Mouse (Mus musculus): ENCODE results near the gene Cdipt. TPM values are rescaled to one million over a fixed set of nuclear protein-coding genes. Genes with fewer than 3 reads are reported as not detected.
A peak's percentile ranks its signal among the peaks of the same experiment; 100 is the strongest.

Cdipt gene
- polyA plus RNA-seq, 1 experiment: not detected

DNA sequence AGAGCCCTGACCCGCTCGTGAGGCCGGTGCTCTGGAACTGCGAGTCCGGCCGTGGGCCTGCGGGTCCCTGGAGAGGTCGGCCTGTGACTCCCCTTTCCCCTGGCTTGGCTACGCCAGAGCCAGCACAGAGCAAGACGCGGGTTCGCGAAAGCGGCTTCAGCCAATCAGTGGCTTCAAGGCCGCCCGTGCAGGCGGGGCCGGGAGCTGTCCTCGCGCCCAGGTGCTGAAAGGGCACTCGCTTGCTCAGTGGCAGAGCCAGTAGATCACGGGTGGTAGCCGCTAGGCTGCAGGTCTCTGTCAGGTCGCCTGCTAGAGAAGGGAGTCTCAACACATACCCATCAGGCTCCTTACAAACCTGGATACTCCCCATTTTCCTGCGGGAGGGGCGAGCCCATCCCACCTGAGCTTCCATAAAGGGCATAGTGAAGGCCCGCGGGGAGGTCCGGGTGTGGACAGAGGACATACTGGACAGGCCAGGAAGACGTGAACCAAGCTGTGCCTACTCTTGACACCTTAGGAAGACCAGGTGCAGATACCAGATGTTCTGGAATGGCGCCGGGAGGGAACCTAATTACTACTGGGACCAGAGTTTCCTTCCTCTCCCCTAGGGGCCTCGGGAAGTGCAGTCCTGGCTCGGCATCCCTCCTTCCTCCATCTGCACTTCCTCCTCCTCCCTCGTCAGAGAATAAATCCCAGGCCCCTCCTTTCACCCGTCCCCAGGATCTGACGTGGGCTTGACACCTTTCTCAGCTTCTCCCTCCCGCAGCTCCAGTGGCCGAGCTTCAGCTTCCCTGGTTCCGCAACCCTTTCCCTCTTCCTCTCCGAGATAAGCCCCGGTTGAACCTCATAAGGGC, 25.7 kb upstream of the Cdipt start, which contains the start of gene Sez6l2:
Gene Sez6l2 (plus strand): TSS at position 771 of the 854 bp plus-strand sequence.
- Histone ChIP-seq H3K4me1 (ENCODE audit: control insufficient read depth, insufficient read depth, low read length) (peaks cover 45% of the 10 kb centered on the region), H3K27ac (ENCODE audit: insufficient read depth, low read depth, low read length) (peak within 1 kb of the TSS; percentile 95), H3K4me3 (ENCODE audit: insufficient read depth, low read depth, low read length) (peak within 1 kb of the TSS; percentile 81)
- peak; percentile 32 for TF ChIP-seq POLR2A (IDR thresholded peaks at IDR 0.05; ENCODE audit: insufficient read depth, low read depth, low read length)
- TF ChIP-seq CTCF (IDR thresholded peaks at IDR 0.05; ENCODE audit: insufficient read depth, low read depth, low read length): no peak
- WGBS: under 1% methylated on average over 42 of the region's 42 CpGs

DNA sequence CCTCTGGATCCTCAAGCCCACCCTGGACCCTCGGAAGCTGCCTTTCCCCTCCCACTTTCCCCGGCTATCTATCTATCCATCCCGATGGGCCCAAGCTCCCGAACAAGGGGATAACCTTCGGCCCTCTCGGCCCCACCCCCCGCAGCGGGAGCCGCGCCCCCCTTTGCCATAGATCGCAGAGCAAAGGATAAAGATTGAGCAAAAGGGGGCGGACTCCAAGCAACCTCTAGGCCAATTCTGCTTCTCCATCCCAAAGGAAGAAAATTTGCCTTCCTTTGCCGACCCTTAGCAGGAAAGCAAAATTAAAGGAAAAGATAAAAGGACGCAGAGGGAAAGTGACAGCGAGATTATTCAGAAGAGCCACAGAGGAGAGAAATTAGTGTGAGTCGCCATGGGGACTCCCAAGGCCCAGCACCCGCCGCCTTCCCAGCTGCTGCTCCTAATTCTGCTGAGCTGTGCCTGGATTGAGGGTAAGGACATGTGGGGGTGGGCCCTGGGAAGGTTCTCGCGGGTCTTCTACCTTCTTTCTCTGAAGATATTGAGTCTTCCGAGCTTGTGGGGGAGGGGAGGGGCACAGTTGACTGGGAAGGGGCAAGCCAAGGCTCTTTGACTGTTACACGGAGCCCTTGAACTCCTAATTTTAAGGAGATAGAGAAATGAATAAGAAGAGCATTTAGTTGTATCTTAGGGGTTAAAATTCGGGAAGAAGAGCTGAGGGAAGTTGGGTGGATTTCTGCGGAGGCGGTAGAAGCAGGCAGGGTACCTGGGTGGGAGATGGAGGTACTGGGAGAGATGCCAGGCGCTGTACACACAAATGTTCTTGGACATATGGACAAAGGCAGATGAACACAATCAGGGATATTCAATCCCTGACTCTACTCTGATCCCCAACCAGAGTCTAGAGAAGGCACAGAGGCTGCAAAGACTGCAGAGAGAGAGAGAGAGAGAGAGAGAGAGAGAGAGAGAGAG, 24.8 kb upstream of the Cdipt start:
- Histone ChIP-seq H3K27ac (ENCODE audit: insufficient read depth, low read depth, low read length) (peak overlapping the region; percentile 95), H3K4me3 (ENCODE audit: insufficient read depth, low read depth, low read length) (peak overlapping the region; percentile 81), H3K4me1 (ENCODE audit: control insufficient read depth, insufficient read depth, low read length) (peaks cover 43% of the 10 kb centered on the region)
- TF ChIP-seq CTCF (IDR thresholded peaks at IDR 0.05; ENCODE audit: insufficient read depth, low read depth, low read length) (no peak), POLR2A (IDR thresholded peaks at IDR 0.05; ENCODE audit: insufficient read depth, low read depth, low read length) (no peak)
- WGBS: 2% methylated on average over 26 of the region's 26 CpGs

DNA sequence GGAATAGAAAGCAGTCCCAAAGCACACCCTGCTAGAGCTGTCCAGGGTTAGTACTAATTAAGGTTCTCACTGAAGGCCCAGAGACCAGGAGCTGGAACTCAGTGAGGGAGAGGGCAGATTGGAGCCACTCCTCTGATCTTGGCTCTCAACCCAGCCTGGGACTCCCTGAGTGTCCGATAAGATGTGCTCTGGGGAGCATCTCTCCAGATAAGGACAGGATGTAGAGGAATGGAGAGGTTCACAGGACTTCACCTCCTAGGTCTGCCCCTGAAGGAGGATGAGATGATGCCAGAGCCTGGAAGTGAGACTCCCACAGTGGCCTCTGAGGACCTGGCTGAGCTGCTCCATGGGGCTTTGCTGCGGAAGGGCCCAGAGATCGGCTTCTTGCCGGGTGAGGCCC, 24.0 kb upstream of the Cdipt start:
- Histone ChIP-seq H3K27ac (ENCODE audit: insufficient read depth, low read depth, low read length) (no peak overlapping the region; the same call in 1 of the 2 replicates), H3K4me3 (ENCODE audit: insufficient read depth, low read depth, low read length) (peak overlapping the region; percentile 81), H3K4me1 (ENCODE audit: control insufficient read depth, insufficient read depth, low read length) (peaks cover 38% of the 10 kb centered on the region)
- 11% methylated on average over 4 of the region's 4 CpGs for WGBS
- TF ChIP-seq CTCF (IDR thresholded peaks at IDR 0.05; ENCODE audit: insufficient read depth, low read depth, low read length) (no peak), POLR2A (IDR thresholded peaks at IDR 0.05; ENCODE audit: insufficient read depth, low read depth, low read length) (no peak)

DNA sequence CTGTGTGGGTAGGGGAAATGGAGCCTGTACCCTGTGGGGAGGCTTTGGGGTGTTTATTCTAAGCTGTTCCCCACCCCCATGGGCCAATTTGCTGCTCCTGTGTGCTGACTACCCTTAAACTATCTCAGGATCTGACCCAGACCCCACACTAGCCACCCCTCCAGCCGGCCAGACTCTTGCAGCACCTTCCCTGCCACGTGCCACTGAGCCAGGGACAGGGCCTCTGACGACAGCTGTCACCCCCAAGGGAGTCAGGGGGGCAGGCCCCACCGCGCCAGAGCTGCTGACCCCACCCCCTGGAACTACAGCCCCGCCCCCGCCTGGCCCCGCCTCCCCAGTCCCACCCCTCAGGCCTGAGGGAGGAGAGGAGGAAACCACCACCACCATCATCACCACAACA, 23.1 kb upstream of the Cdipt start:
- TF ChIP-seq CTCF (IDR thresholded peaks at IDR 0.05; ENCODE audit: insufficient read depth, low read depth, low read length): no peak
- TF ChIP-seq POLR2A (IDR thresholded peaks at IDR 0.05; ENCODE audit: insufficient read depth, low read depth, low read length): no peak
- Histone ChIP-seq H3K4me1 (ENCODE audit: control insufficient read depth, insufficient read depth, low read length) (peaks cover 36% of the 10 kb centered on the region), H3K4me3 (ENCODE audit: insufficient read depth, low read depth, low read length) (0 out of 2 replicates have a peak overlapping the region, but pooled peaks have one; percentile 9), H3K27ac (ENCODE audit: insufficient read depth, low read depth, low read length) (no peak overlapping the region)
- WGBS: 2% methylated on average over 8 of the region's 8 CpGs

DNA sequence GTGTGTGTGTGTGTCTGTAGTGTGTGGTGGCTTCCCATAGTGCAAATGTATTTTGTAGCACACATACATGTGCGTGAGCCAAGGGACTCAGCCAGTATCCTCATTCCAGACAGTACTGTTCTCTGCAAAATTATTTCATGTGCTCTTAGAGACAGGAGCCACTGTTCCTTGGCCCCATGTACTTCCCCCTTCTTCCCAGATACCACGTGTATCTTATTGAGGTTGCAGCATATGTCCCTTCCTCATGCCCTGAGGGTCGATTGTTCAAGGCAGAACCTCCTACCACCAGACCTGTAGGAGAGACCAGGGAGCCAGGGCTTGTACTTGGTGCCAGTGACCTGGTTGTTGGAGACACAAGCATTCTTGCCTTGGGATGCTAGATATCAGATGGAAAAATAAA, 20.6 kb upstream of the Cdipt start:
- 59% methylated on average over 3 of the region's 3 CpGs for WGBS
- TF ChIP-seq POLR2A (IDR thresholded peaks at IDR 0.05; ENCODE audit: insufficient read depth, low read depth, low read length) (no peak), CTCF (IDR thresholded peaks at IDR 0.05; ENCODE audit: insufficient read depth, low read depth, low read length) (no peak)
- no peak overlapping the region for H3K27ac ChIP-seq (ENCODE audit: insufficient read depth, low read depth, low read length)
- peaks cover 19% of the 10 kb centered on the region for H3K4me1 ChIP-seq (ENCODE audit: control insufficient read depth, insufficient read depth, low read length)
- no peak overlapping the region for H3K4me3 ChIP-seq (ENCODE audit: insufficient read depth, low read depth, low read length)

DNA sequence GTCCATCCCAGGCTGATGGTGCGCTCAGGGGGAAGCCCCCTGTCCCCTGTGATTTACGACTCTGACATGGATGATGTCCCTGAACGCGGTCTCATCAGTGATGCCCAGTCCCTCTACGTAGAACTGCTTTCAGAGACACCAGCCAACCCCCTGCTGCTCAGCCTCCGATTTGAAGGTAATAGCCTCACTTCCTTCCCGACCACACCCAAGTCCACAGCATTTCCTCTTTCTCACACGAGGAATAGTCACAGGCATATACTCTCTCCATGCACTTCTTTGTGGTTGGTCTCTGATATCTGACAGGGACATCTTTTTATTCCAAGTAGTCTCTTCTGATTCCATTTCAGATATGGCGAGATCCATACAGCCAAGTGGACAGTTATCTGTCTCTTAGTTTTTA, 15.9 kb upstream of the Cdipt start:
- Histone ChIP-seq H3K4me3 (ENCODE audit: insufficient read depth, low read depth, low read length) (no peak overlapping the region), H3K27ac (ENCODE audit: insufficient read depth, low read depth, low read length) (no peak overlapping the region), H3K4me1 (ENCODE audit: control insufficient read depth, insufficient read depth, low read length) (no peaks in the 10 kb centered on the region)
- TF ChIP-seq CTCF (IDR thresholded peaks at IDR 0.05; ENCODE audit: insufficient read depth, low read depth, low read length) (no peak), POLR2A (IDR thresholded peaks at IDR 0.05; ENCODE audit: insufficient read depth, low read depth, low read length) (no peak)
- 70% methylated on average over 9 of the region's 9 CpGs for WGBS

DNA sequence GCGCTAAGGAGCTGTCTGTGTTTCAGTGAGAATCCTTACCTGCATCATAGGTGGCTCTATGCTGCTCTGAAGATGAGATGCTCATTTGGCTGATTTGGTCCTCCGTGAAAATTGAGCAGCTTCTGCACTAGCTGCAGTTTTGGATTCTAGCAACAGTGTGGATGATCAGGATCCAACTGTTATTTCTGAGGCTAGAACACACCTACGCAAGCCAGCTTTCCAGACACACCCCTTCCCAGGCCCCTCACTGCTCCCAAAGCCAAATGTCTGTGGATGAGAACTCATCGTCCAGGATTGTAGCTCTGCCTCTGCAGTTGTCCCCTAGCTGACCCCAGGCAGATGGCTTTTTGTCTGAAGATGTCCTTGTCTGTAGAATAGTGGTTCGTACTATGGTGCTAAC, 14.6 kb upstream of the Cdipt start:
- 87% methylated on average over 5 of the region's 5 CpGs for WGBS
- no peaks in the 10 kb centered on the region for H3K4me1 ChIP-seq (ENCODE audit: control insufficient read depth, insufficient read depth, low read length)
- no peak overlapping the region for H3K27ac ChIP-seq (ENCODE audit: insufficient read depth, low read depth, low read length)
- H3K4me3 ChIP-seq (ENCODE audit: insufficient read depth, low read depth, low read length): no peak overlapping the region
- TF ChIP-seq POLR2A (IDR thresholded peaks at IDR 0.05; ENCODE audit: insufficient read depth, low read depth, low read length) (no peak), CTCF (IDR thresholded peaks at IDR 0.05; ENCODE audit: insufficient read depth, low read depth, low read length) (no peak)

DNA sequence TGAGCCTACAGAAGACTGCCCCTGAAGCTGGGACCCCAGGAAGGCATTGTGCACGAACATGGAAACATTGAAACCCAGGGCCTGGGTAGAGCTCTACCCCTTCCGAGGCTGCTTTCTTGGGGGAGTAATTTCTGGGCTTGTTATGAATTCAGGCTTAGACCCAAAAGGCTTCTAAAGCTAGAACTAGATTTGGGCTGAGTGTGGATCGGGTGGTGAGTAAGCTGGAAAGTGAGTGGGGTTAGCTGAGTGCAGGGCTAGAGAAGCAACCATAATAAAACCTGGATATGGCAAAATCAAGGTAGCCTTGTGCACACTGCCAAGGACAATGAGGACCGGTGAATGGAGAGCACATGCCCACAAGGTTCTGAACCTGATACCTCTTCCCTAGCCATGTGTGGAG, 13.7 kb upstream of the Cdipt start:
- no peaks in the 10 kb centered on the region for H3K4me1 ChIP-seq (ENCODE audit: control insufficient read depth, insufficient read depth, low read length)
- H3K4me3 ChIP-seq (ENCODE audit: insufficient read depth, low read depth, low read length): no peak overlapping the region
- no peak overlapping the region for H3K27ac ChIP-seq (ENCODE audit: insufficient read depth, low read depth, low read length)
- WGBS: 86% methylated on average over 4 of the region's 4 CpGs
- TF ChIP-seq CTCF (IDR thresholded peaks at IDR 0.05; ENCODE audit: insufficient read depth, low read depth, low read length): no peak
- TF ChIP-seq POLR2A (IDR thresholded peaks at IDR 0.05; ENCODE audit: insufficient read depth, low read depth, low read length): no peak

Data from olfactory bulb, adult 2 months (tissue).